Mouse (Mus musculus): ENCODE data around the gene Slc27a2. TPM values are rescaled to one million over a fixed set of nuclear protein-coding genes. Genes with fewer than 3 reads are reported as not detected.

Slc27a2 gene
- polyA plus RNA-seq, 3 experiments from 2014 or later, result not detected

DNA sequence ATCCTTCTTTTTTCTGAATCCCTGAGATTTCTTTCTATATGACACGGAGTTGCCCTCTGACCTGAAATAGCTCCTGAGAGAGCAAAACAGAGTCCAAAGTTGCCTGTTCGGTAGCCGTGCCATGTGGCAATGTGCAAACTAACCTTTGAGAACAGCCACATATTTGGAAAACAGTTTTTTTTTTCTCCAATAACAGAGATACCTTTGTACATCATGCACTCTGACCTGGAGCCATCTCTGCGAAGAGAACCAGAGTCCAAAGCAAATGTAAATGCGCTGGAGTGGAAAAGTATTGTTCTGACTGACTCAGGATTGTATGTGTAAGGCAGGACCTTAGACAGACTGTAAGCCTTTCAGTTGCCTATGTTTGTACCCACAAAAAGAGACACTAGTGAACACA lies 3.3 kb downstream of the Slc27a2 start:
- no peak for ATAC-seq

GRCm38 (mm10) chr2:126560094-126560493 lies 7.9 kb downstream of the Slc27a2 start:
- ATAC-seq, result no peak

DNA sequence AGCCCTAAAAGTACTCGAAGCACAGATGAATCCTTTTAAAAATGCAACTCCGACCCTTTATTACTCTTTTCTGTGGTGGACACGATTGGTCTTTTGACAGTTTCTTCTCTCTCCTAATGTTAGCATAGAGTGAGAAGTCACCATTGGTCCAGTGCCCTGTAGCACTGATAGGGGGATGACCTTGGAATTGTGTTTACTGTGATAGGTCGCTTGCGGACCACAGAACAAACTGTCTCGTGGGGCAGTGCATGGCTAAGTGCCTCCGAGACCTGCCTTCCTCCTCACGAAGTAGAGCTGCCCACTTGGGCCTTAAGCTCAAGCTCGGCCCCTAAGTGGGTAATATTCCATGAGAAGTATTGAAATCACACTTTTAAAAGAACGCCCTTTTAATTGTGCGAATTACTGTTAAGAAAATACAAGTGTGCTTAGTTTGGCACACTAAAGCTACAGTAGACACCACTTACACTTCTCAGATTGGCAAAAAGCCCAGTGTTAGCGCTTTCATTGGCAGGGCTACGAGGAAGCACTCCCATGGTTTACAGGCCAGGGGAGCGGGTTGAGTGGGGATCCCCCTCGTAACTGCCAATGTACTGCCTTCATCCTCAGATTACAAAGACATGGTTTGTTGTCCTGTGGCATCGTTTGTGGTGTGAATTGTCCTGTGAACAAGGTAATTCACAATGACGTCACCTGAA lies 11.4 kb downstream of the Slc27a2 start:
- no peak for ATAC-seq

GRCm38 (mm10) chr2:126572163-126572562 lies 20.0 kb downstream of the Slc27a2 start:
- no peak for ATAC-seq

- ATAC-seq, result no peak
Observed at GRCm38 (mm10) chr2:126572747-126573146, 20.5 kb downstream of the Slc27a2 start.

- ATAC-seq, result no peak
Observed at GRCm38 (mm10) chr2:126575391-126576176, 23.4 kb downstream of the Slc27a2 start.

DNA sequence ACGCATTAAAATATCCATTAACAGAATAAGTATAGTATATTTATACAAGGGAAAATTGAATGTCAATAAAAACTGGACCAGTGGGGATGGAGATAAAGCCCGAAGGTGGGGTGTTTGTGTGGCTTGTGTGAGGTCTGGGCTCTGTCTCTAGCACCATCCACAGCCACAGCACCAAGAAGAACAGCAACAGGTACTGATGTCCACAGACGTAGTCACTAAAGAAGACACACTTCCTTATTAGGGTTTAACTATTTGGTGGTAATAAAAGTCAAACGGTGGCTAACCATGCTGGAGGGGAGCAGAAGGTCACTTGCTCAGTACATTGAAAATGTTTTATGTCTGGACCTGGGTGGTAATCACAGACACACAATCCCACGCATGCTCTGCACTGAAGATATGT lies 25.2 kb downstream of the Slc27a2 start:
- ATAC-seq, result no peak

DNA sequence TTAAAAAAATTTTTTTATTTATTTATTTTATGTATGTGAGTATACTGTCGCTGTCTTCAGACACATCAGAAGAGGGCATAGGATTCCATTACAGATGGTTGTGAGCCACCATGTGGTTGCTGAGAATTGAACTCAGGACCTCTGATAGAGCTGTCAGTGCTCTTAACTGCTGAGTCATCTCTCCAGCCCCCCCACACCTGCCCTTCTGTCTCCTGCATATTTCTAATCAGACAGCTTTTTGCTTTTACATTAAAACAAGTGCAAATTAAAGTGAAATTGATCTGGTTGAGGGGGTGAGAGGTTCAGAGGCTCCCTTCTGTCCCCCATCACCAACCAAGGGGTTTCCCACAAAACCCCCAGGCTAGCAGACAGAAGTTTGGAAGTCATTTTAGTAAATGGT lies 27.1 kb downstream of the Slc27a2 start:
- no peak for ATAC-seq

GRCm38 (mm10) chr2:126583960-126584359 lies 31.8 kb downstream of the Slc27a2 start:
- no peak for ATAC-seq

DNA sequence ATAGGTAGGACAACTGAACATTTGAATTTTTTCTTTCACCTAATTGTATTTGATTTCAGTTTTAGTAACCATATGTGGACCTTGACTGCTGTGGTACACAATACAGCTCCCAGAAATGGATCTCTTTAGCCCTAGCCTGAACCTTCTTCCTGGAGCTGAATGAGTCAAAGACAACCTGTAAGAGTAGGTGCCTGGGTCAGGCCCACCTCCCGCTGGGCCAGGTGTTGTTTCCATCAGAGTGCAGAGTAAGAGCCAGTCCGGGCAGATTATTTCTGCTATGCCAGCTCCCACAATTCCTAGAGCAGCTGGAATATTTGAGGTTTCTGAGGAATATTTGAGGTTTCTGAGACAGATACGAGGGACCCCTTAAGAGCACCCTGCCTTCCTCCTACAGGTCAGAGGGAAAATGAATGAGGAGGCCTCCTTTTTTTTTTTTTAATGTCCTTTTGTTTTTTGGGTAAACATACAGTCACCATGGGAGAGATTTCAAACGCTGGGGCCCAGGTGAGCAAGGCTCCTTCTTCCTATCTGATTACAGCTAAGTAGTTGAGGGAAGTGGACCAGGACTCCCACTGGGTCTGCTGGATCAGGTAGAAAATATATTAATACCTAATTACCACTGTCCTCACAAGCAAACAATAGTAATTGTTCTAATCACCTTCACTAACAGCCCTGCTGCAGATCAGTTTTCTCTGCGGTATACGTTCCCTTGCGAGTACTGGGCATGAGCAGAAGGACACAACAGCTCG lies 32.6 kb downstream of the Slc27a2 start:
- ATAC-seq, result no peak

GRCm38 (mm10) chr2:126587468-126587867 lies 35.3 kb downstream of the Slc27a2 start:
- ATAC-seq, result no peak

DNA sequence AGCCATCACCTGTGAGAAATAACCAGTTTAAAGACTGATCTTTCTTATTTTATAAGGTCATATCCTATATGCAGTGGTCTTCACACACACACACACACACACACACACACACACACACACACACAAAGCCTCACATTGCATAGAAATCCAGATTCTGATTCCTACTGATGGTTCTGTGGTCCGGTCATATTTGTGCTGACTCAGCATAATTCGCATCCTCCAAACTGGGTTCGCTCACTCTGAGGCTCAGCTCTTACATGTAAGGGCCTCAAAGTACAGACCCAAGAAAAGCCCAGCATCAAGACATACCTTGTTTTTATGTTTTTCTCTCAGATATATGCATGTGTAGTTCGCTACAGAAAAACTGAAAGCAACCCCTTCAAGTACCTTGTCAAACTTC lies 39.1 kb downstream of the Slc27a2 start:
- ATAC-seq, result no peak

DNA sequence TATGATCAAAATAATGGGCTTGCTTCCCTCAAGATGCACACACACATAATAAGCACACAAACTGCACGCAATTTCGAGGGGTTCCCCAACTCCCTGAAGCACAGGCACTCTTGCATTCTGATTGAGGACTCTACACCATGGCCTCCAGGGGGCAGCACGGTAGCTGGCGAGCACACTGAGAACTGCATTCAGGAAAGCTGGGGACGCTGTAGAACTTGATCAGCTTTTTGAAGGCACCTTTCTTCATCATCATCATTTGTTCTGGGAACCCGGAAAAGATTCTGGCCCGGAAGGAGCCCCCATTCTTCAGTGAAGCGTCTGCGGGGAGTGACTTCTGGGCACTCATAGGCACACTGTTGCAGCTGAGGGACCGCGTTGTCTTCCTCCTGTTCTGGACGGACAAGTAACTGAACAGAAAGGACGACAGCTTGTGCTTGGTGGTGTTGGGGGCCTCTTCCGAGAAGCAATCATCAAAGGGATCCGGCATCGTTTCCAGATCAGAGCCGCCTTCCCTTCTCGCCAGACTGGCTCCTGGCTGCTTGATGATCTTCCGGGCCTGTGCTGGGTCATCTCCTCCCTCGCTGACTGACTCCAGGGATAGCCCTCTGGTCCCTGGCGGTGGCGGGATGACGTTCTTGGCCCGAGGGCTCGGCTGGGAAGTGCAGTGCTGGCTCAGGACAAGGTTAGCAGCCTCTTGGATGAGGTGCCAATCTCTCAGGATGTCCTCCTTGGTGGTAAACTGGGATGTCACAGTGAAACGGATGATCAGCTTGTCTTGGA lies 41.8 kb downstream of the Slc27a2 start:
- ATAC-seq, result peak; percentile 67

GRCm38 (mm10) chr2:126596347-126597072 lies 44.3 kb downstream of the Slc27a2 start:
- ATAC-seq, result no peak

DNA sequence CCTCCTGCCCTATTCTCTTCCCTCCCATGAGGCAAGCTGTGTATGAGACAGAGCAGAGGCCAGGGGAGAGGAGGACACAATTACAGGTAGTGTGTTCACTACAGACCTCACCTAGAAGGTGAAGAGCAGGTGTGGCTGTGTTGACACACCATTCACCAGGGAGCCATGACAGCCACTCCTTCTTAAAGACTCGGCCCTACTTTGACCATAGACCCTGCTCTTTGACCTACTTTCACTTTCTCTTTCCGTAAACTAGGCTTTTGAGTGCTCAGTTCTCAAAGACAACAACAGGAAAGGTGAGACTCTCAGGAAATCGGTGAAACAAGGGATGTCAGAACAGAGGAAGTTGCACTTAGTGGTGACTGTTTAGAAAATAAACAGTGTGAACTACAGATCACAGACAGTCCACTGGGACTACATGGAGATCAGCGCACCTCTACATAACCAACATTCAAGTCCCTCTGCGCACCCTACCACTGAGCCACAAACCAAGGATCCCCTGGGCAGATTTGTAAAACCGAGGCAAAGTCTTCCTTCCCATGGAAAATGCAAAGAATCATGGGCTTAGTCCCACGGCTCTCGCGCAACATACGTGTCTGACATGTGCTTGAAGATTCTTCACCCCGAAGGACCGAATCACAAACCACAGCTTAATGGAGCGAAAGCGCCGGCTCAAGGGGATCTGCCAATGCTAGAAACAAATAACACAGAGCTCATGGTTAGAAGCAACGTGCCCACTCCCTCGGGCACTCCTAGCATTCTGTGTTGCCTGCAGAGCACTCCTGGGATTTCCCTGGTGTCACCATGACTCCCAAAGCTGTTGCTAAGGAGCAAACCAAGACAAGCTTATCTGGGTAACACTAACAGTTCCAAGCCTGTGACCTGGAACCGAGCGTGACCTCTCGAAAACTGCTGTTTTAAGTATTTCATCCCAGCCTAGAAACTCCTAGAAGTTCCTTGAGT lies 45.4 kb downstream of the Slc27a2 start:
- ATAC-seq, result peak; percentile 83

- no peak for ATAC-seq
Observed at GRCm38 (mm10) chr2:126598359-126598758, 46.2 kb downstream of the Slc27a2 start.

DNA sequence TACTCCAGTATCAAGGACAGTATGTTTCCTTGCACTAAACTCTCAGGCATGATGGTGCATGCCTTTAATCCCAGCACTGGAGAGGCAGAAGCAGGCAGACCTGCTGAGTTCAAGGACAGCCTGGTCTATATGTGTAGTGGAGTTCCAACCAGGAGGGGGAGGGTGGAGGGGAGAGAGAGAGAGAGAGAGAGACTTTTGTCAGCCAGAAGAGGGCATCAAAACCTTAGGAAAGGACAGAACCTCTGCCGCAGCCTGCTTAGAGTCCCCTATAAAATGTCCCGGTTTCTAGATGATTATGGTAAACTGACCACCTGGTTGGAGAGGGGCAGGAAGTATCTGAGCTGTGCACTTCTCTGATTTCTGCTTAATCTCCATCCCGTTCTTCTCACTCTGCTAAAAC lies 46.8 kb downstream of the Slc27a2 start:
- peak; percentile 33 for ATAC-seq

- no peak for ATAC-seq
Observed at GRCm38 (mm10) chr2:126600533-126600932, 48.3 kb downstream of the Slc27a2 start.

DNA sequence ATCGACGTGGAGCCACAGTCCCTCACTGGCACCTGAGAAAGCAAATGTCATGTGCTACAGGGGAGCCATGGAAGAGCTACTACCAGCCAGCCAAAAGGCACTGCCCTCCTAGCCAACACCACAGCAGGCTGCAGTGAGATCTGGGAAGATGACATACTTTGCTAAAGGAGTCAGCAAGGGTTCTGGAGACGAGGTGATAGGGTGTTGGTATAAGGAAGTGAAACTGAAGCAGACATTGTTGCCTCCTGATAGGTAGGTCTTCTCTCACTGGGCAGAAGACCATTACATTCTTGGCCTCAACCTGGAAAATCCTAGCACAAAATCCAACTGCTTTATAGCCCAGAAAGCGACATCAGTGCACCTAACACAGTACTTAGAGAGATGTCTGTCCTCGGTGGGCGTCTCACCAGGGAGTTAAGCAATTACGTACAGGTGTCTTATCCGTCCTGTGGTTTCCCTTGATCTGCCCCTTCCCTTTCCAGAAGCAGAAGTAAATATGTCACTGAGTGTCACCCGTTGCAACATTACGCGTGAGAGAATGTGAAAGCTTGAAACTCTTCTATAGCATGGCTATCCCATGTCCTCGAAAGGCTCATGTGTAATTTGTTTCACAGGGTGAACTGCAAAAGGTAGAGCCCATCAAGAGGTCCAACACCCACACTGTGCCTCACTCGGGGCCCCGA lies 49.9 kb downstream of the Slc27a2 start:
- no peak for ATAC-seq

- peak; percentile 99 for ATAC-seq
Observed at GRCm38 (mm10) chr2:126606061-126606687, 54.0 kb downstream of the Slc27a2 start.
